Mouse (Mus musculus) stomach, postnatal 0 days (tissue): ENCODE data around the gene Zdhhc25.

Source experiments
- CTCF ChIP-seq: IDR thresholded peaks from 2 replicates; pipeline ENCODE4 v1.5.1; 2016; ENCODE audit warnings: antibody characterized with exemption, low read depth, mild to moderate bottlenecking, moderate library complexity
- EP300 ChIP-seq: optimal IDR thresholded peaks from 2 replicates; pipeline ENCODE3; 2016; ENCODE audit warnings: antibody characterized with exemption

GRCm38 (mm10) chr15:88635205-88635604 lies 35.1 kb downstream of the Zdhhc25 start:
- TF ChIP-seq CTCF (no peak; the same call in 1 of the 2 replicates), EP300 (no peak)
